Comparison of ENCODE assay signal across 25 mouse cellular contexts in the genomic region with DNA sequence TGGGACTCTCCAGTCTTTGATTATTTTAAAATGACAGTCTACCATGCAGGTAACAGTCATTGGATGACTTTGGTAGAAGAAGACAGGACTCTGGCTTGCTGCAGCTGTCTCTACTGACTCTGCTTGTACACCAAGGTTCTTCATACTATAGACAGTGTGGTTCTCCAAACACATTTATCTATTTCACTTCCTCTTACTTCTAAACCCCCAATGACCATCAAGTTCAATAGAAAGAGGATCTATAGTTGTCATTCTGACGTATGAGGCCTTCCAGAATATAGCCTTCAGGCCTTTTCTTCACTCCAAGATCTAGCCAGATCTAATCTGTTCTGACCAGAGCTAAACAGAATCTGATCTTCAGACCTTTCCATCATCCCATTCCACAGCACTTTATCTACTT. TPM values are rescaled to one million over a fixed set of nuclear protein-coding genes. Genes with fewer than 3 reads are reported as not detected.
DNase-seq lines count a peak whose midpoint lies in the region; ATAC-seq and TF ChIP-seq lines count a peak whose summit lies in the region.
"Had no signal": no experiment of that assay in that cellular context is flagged by ENCODE, and none has a peak within 500 bp of the region (broad histone marks: within the 10 kb centered on the region; RNA-seq: fewer than 3 reads in every experiment).

No protein-coding gene starts in this region.

- H3K4me2 ChIP-seq in CH12.LX (ENCODE audit: insufficient read depth, low read depth, poor library complexity, severe bottlenecking): no peak overlapping the region
- H3K4me2 ChIP-seq in hindbrain, embryonic 16.5 days (ENCODE audit: low read length): no peak overlapping the region

- TF ChIP-seq RAD21 in CH12.LX (IDR thresholded peaks at IDR 0.05; ENCODE audit: low read depth, low read length): no peak

- 92% methylated on average over 1 of the region's 1 CpGs for WGBS in hindbrain, embryonic 16.5 days
- 84% methylated on average over 1 of the region's 1 CpGs for WGBS in embryonic facial prominence, embryonic 10.5 days

- no peaks in the 10 kb centered on the region for H3K79me2 ChIP-seq in CH12.LX (replicated peaks; ENCODE audit: control insufficient read depth, extremely low read depth, insufficient read depth, poor library complexity, severe bottlenecking)

- no peak overlapping the region for H3K27ac ChIP-seq in CH12.LX (ENCODE audit: insufficient read depth, low read depth)
- H3K27ac ChIP-seq in hindbrain, embryonic 16.5 days (ENCODE audit: low read depth, low read length): no peak overlapping the region
- no peak overlapping the region for H3K27ac ChIP-seq in embryonic facial prominence, embryonic 10.5 days (replicated peaks)

- DNase-seq in A20 (ENCODE audit: low read depth, low spot score) (peak; percentile 28), CH12.LX (ENCODE audit: extremely low read depth) (peak; percentile 12)
- peak; percentile 51 for DNase-seq in splenic B cell, adult 2 months (ENCODE audit: low read depth, low spot score)
- DNase-seq in ovary, postnatal 10 days (ENCODE audit: low spot score): no peak
- no peak for DNase-seq in urinary bladder, postnatal 14 days (ENCODE audit: low spot score)
- no peak for DNase-seq in embryonic facial prominence, embryonic 10.5 days (ENCODE audit: low spot score)
- DNase-seq: adrenal gland, adult 2 months; adrenal gland, adult 8-10 months; adrenal gland, postnatal 10 days; adrenal gland, postnatal 14 days; adrenal gland, postnatal 25 days; adrenal gland, postnatal 36 days; B cell, adult 2 months; cerebellum, adult 11 months; cerebellum, adult 11-12 months; cerebellum, adult 18-20 months; cerebellum, adult 2 months had no signal

- H3K4me1 ChIP-seq in CH12.LX (ENCODE audit: control insufficient read depth in 1 of 2, insufficient read depth in 2 of 2): peaks cover 0 to 5% of the 10 kb centered on the region in 2 experiments; a peak in 1 of 4 replicates
- no peaks in the 10 kb centered on the region for H3K4me1 ChIP-seq in hindbrain, embryonic 16.5 days (ENCODE audit: control insufficient read depth, insufficient read depth, low read depth, low read length)
- H3K4me1 ChIP-seq in embryonic facial prominence, embryonic 10.5 days: no peaks in the 10 kb centered on the region

- TF ChIP-seq EP300 in CH12.LX (IDR thresholded peaks at IDR 0.05; ENCODE audit: low read length): no peak

- H3K4me3 ChIP-seq in CH12.LX (replicated peaks in 1 of 3; ENCODE audit: low read depth in 2 of 3, low read length in 2 of 3, poor library complexity in 1 of 3): no peak overlapping the region
- no peak overlapping the region for H3K4me3 ChIP-seq in hindbrain, embryonic 16.5 days (ENCODE audit: low read length)
- H3K4me3 ChIP-seq in embryonic facial prominence, embryonic 10.5 days: no peak overlapping the region

- dilution Hi-C loops in CH12.LX (cut with MboI; ENCODE audit: extremely low pct_ligation_motif_present, extremely low pct_unique_long_range_greater_than_20kb, low sequenced_read_pairs): no loop called here

- H3K9me3 ChIP-seq in CH12.LX (replicated peaks; ENCODE audit: low read length): no peaks in the 10 kb centered on the region
- no peaks in the 10 kb centered on the region for H3K9me3 ChIP-seq in hindbrain, embryonic 16.5 days (ENCODE audit: control insufficient read depth, low read length)
- no peaks in the 10 kb centered on the region for H3K9me3 ChIP-seq in embryonic facial prominence, embryonic 10.5 days
- H3K9me3 ChIP-seq: G1E had no signal

- no peaks in the 10 kb centered on the region for H3K27me3 ChIP-seq in CH12.LX (replicated peaks)
- H3K27me3 ChIP-seq in splenic B cell, adult 2 months (ENCODE audit: control insufficient read depth, insufficient read depth, low read length, poor library complexity, severe bottlenecking): no peaks in the 10 kb centered on the region
- H3K27me3 ChIP-seq in hindbrain, embryonic 16.5 days (replicated peaks; ENCODE audit: control insufficient read depth, insufficient read depth, low read length): no peaks in the 10 kb centered on the region
- no peaks in the 10 kb centered on the region for H3K27me3 ChIP-seq in embryonic facial prominence, embryonic 10.5 days (replicated peaks; ENCODE audit: low read depth, poor library complexity, severe bottlenecking)
- H3K27me3 ChIP-seq: Patski had no signal

- no peaks in the 10 kb centered on the region for H3K36me3 ChIP-seq in CH12.LX (replicated peaks in 1 of 2; ENCODE audit: control insufficient read depth in 1 of 2, insufficient read depth in 1 of 2, low read length in 1 of 2)
- H3K36me3 ChIP-seq in splenic B cell, adult 2 months (ENCODE audit: control insufficient read depth, insufficient read depth, low read length, poor library complexity, severe bottlenecking): no peaks in the 10 kb centered on the region
- H3K36me3 ChIP-seq in hindbrain, embryonic 16.5 days (ENCODE audit: control insufficient read depth, insufficient read depth, low read length): no peaks in the 10 kb centered on the region
- H3K36me3 ChIP-seq in embryonic facial prominence, embryonic 10.5 days (replicated peaks): no peaks in the 10 kb centered on the region
- H3K36me3 ChIP-seq: G1E had no signal

- ATAC-seq in neutrophil, adult 5-6 weeks (ENCODE audit: extremely low read depth, insufficient number of reproducible peaks, low FRiP score, poor library complexity, severe bottlenecking): peak; percentile 70; the same call in 1 of the 2 replicates
- ATAC-seq in hindbrain, embryonic 16.5 days: no peak
- ATAC-seq: activated CD4-positive, CD25-positive, alpha-beta regulatory T cell, adult 4 months; CD4-positive, CD25-positive, alpha-beta regulatory T cell, adult 4 months; Patski had no signal

- no peak for TF ChIP-seq CTCF in CH12.LX (conservative IDR thresholded peaks at IDR 0.05 in 1 of 2, IDR thresholded peaks at IDR 0.05 in 1 of 2; ENCODE audit: low read depth in 2 of 2, low read length in 2 of 2)

- TF ChIP-seq POLR2A in CH12.LX (IDR thresholded peaks at IDR 0.05; ENCODE audit: low read depth, low read length): no peak

- in situ Hi-C loops in CH12.LX (cut with MboI; ENCODE audit: low pct_ligation_motif_present, low pct_unique_long_range_greater_than_20kb, low sequenced_read_pairs): no loop called here

- no peak overlapping the region for H3K9ac ChIP-seq in CH12.LX (ENCODE audit: insufficient read depth, low read depth)
- H3K9ac ChIP-seq in hindbrain, embryonic 16.5 days (ENCODE audit: low read depth, low read length): no peak overlapping the region

TF ChIP-seq in CH12.LX, 34 proteins besides CTCF, POLR2A, EP300 and RAD21:
- no peak for TF ChIP-seq UBTF (IDR thresholded peaks at IDR 0.05; ENCODE audit: low read depth, low read length)
- no peak for TF ChIP-seq ZMIZ1 (IDR thresholded peaks at IDR 0.05; ENCODE audit: low read depth, low read length)
- TF ChIP-seq KAT2A (IDR thresholded peaks at IDR 0.05; ENCODE audit: insufficient replicate concordance, low read length): no peak
- no peak for TF ChIP-seq ZKSCAN1 (IDR thresholded peaks at IDR 0.05; ENCODE audit: borderline replicate concordance, low read depth, low read length)
- no peak for TF ChIP-seq JUN (IDR thresholded peaks at IDR 0.05; ENCODE audit: insufficient read depth, low read depth, low read length)
- TF ChIP-seq PAX5 (IDR thresholded peaks at IDR 0.05; ENCODE audit: low read length): no peak

RNA-seq across cellular contexts. Expression of gene Hcrtr2, which starts 23.6 kb away (rescaled TPM):
- 0.04 TPM in 1 of 2 replicates, not detected in the other for total RNA-seq in CH12.LX (2012; rRNA removed)
- total RNA-seq in CH12.LX (2014; rRNA removed): 0.08 TPM in 1 of 2 replicates, not detected in the other
- not detected in 2 replicates for polyA plus RNA-seq in CH12.LX (2012; ENCODE audit: insufficient read length, low read depth)
- 7.4 and 8.5 TPM in 2 replicates for total RNA-seq in neutrophil, adult 5-6 weeks (2017)
- 9.8 and 11.3 TPM in 2 replicates for polyA plus RNA-seq in hindbrain, embryonic 16.5 days (2015; fragmentation: Nextera tagmentation; extraction: Ambion mirVana)
- 0.31 and 0.60 TPM in 2 replicates for polyA plus RNA-seq in embryonic facial prominence, embryonic 10.5 days (2016; fragmentation: Nextera tagmentation; extraction: Ambion mirVana)
- total RNA-seq: MEL had no signal
- polyA plus RNA-seq: activated CD4-positive, CD25-positive, alpha-beta regulatory T cell, adult 4 months; C2C12; CD4-positive, CD25-positive, alpha-beta regulatory T cell, adult 4 months; G1E; Patski had no signal

Comparison
In these comparisons a context has a peak if more than half of its experiments do, and no peak if none do; other contexts are left out.
1. DNase-seq: peak in A20 (single experiment), CH12.LX (single experiment) and splenic B cell, adult 2 months (single experiment); none in ovary, postnatal 10 days (single experiment), urinary bladder, postnatal 14 days (single experiment) and embryonic facial prominence, embryonic 10.5 days (single experiment).